Mouse (Mus musculus): ENCODE measurements around the gene Map3k1. TPM values are rescaled to one million over a fixed set of nuclear protein-coding genes. Genes with fewer than 3 reads are reported as not detected.

The Map3k1 gene
- polyA plus RNA-seq, 1 experiment from 2014 or later, result 17.9 TPM

- Histone ChIP-seq H3K4me1 (peaks cover 46% of the 10 kb centered on the region), H3K27ac (no peak overlapping the region), H3K36me3 (no peaks in the 10 kb centered on the region), H3K4me2 (replicated peaks) (no peak overlapping the region), H3K9me3 (no peaks in the 10 kb centered on the region), H3K27me3 (no peaks in the 10 kb centered on the region), H3K9ac (no peak overlapping the region), H3K4me3 (no peak overlapping the region)
- ATAC-seq (ENCODE audit: insufficient number of reproducible peaks, insufficient read depth, low FRiP score, low TSS enrichment), result no peak
- WGBS, result 32% methylated on average over 18 of the region's 18 CpGs
Measured at GRCm38 (mm10) chr13:111787857-111788619, 20.8 kb downstream of the Map3k1 start.

- no peaks in the 10 kb centered on the region for H3K27me3 ChIP-seq
- WGBS, result 93% methylated on average over 7 of the region's 7 CpGs
- no peak overlapping the region for H3K4me3 ChIP-seq
- ATAC-seq (ENCODE audit: insufficient number of reproducible peaks, insufficient read depth, low FRiP score, low TSS enrichment), result no peak
- no peaks in the 10 kb centered on the region; the same call in 1 of the 2 replicates for H3K36me3 ChIP-seq
- no peak overlapping the region for H3K27ac ChIP-seq
- H3K4me2 ChIP-seq (replicated peaks), result no peak overlapping the region
- H3K4me1 ChIP-seq, result peaks cover 33% of the 10 kb centered on the region
- H3K9ac ChIP-seq, result no peak overlapping the region
- H3K9me3 ChIP-seq, result no peaks in the 10 kb centered on the region
Measured at GRCm38 (mm10) chr13:111786584-111786983, 22.2 kb downstream of the Map3k1 start.

DNA sequence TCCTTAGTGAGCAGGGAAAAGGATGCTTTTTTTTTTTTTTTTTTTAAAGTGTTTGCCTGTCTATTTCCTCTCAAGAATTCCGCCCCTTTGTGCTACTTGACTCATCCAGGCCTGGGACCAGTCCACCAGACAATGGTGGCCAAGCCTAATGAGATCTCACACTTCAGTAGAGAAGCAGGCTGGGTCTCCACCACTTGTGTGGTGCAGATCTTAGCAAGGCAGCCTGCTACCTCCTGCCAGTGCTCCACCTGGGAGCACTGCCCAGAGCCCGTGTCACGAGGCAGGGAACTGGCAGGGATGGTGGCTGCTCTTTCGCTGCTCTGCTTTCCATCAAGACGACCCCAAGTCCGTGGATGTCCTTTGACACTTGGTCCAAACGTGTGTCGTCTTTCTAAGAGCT, 25.3 kb downstream of the Map3k1 start:
- Histone ChIP-seq H3K4me1 (peaks cover 14% of the 10 kb centered on the region), H3K27ac (no peak overlapping the region), H3K9ac (no peak overlapping the region), H3K4me2 (replicated peaks) (no peak overlapping the region), H3K9me3 (no peaks in the 10 kb centered on the region), H3K36me3 (no peaks in the 10 kb centered on the region; the same call in 1 of the 2 replicates), H3K27me3 (no peaks in the 10 kb centered on the region), H3K4me3 (no peak overlapping the region)
- 93% methylated on average over 8 of the region's 8 CpGs for WGBS
- ATAC-seq (ENCODE audit: insufficient number of reproducible peaks, insufficient read depth, low FRiP score, low TSS enrichment), result no peak

- no peak overlapping the region for H3K4me2 ChIP-seq (replicated peaks)
- no peak overlapping the region for H3K4me3 ChIP-seq
- 76% methylated on average over 5 of the region's 5 CpGs for WGBS
- no peak overlapping the region for H3K9ac ChIP-seq
- no peaks in the 10 kb centered on the region for H3K27me3 ChIP-seq
- 0 out of 2 replicates have a peak, but pooled peaks have one; percentile 41 for ATAC-seq (ENCODE audit: insufficient number of reproducible peaks, insufficient read depth, low FRiP score, low TSS enrichment)
- no peak overlapping the region for H3K27ac ChIP-seq
- H3K36me3 ChIP-seq, result peaks cover 10% of the 10 kb centered on the region; the same call in 1 of the 2 replicates
- H3K4me1 ChIP-seq, result peaks cover 20% of the 10 kb centered on the region
- no peaks in the 10 kb centered on the region for H3K9me3 ChIP-seq
Measured at GRCm38 (mm10) chr13:111779471-111779870, 29.3 kb downstream of the Map3k1 start.

- H3K36me3 ChIP-seq, result peaks cover 16% of the 10 kb centered on the region; the same call in 1 of the 2 replicates
- no peaks in the 10 kb centered on the region for H3K27me3 ChIP-seq
- no peak overlapping the region for H3K9ac ChIP-seq
- peaks cover 20% of the 10 kb centered on the region for H3K4me1 ChIP-seq
- H3K4me2 ChIP-seq (replicated peaks), result no peak overlapping the region
- no peak for ATAC-seq (ENCODE audit: insufficient number of reproducible peaks, insufficient read depth, low FRiP score, low TSS enrichment)
- H3K9me3 ChIP-seq, result no peaks in the 10 kb centered on the region
- 73% methylated on average over 6 of the region's 6 CpGs for WGBS
- no peak overlapping the region for H3K27ac ChIP-seq
- no peak overlapping the region for H3K4me3 ChIP-seq
Measured at GRCm38 (mm10) chr13:111778606-111779005, 30.2 kb downstream of the Map3k1 start.

GRCm38 (mm10) chr13:111777865-111778264, 30.9 kb downstream of the Map3k1 start:
- peaks cover 20% of the 10 kb centered on the region for H3K4me1 ChIP-seq
- H3K27me3 ChIP-seq, result no peaks in the 10 kb centered on the region
- no peak overlapping the region for H3K4me3 ChIP-seq
- peaks cover 21% of the 10 kb centered on the region for H3K36me3 ChIP-seq
- ATAC-seq (ENCODE audit: insufficient number of reproducible peaks, insufficient read depth, low FRiP score, low TSS enrichment), result no peak
- 83% methylated on average over 10 of the region's 10 CpGs for WGBS
- no peak overlapping the region for H3K27ac ChIP-seq
- no peak overlapping the region for H3K9ac ChIP-seq
- no peaks in the 10 kb centered on the region for H3K9me3 ChIP-seq
- H3K4me2 ChIP-seq (replicated peaks), result no peak overlapping the region

- H3K9ac ChIP-seq, result no peak overlapping the region
- no peak for ATAC-seq (ENCODE audit: insufficient number of reproducible peaks, insufficient read depth, low FRiP score, low TSS enrichment)
- no peaks in the 10 kb centered on the region for H3K27me3 ChIP-seq
- no peak overlapping the region for H3K27ac ChIP-seq
- peaks cover 20% of the 10 kb centered on the region for H3K4me1 ChIP-seq
- no peak overlapping the region for H3K4me2 ChIP-seq (replicated peaks)
- WGBS, result 55% methylated on average over 7 of the region's 7 CpGs
- peaks cover 27% of the 10 kb centered on the region for H3K36me3 ChIP-seq
- no peaks in the 10 kb centered on the region for H3K9me3 ChIP-seq
- no peak overlapping the region for H3K4me3 ChIP-seq
Measured at GRCm38 (mm10) chr13:111777179-111777578, 31.6 kb downstream of the Map3k1 start.

DNA sequence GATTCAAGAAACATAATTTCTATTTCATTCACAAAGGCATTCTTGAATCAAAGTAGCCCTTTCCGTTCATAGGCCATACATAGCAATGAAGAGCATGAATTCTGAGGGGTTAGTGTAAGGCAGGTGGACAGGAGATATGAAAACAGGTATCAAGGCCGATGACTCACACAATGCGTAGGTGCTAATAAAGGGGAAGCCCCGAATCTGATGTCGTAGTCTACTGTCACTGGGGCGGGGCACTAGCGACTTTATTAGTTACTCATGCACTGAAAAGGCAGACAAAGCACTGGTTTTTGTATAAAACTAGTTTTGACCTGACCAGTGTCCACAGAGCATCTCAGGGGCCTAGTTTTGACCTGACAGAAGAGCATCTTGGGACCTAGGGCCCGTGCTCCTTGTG, 36.7 kb downstream of the Map3k1 start:
- Histone ChIP-seq H3K27ac (no peak overlapping the region), H3K9ac (no peak overlapping the region), H3K4me1 (0 out of 2 replicates have a peak, but pooled peaks cover 5% of the 10 kb centered on the region), H3K36me3 (peaks cover 60% of the 10 kb centered on the region), H3K9me3 (no peaks in the 10 kb centered on the region), H3K4me2 (replicated peaks) (no peak overlapping the region), H3K27me3 (no peaks in the 10 kb centered on the region), H3K4me3 (no peak overlapping the region)
- no peak for ATAC-seq (ENCODE audit: insufficient number of reproducible peaks, insufficient read depth, low FRiP score, low TSS enrichment)
- 94% methylated on average over 8 of the region's 8 CpGs for WGBS

- Histone ChIP-seq H3K27ac (no peak overlapping the region), H3K4me2 (replicated peaks) (no peak overlapping the region), H3K4me3 (no peak overlapping the region), H3K4me1 (0 out of 2 replicates have a peak, but pooled peaks cover 5% of the 10 kb centered on the region), H3K36me3 (peaks cover 69% of the 10 kb centered on the region), H3K9me3 (no peaks in the 10 kb centered on the region), H3K27me3 (no peaks in the 10 kb centered on the region), H3K9ac (no peak overlapping the region)
- WGBS, result 61% methylated on average over 7 of the region's 7 CpGs
- ATAC-seq (ENCODE audit: insufficient number of reproducible peaks, insufficient read depth, low FRiP score, low TSS enrichment), result no peak
Measured at GRCm38 (mm10) chr13:111771232-111771631, 37.6 kb downstream of the Map3k1 start.

DNA sequence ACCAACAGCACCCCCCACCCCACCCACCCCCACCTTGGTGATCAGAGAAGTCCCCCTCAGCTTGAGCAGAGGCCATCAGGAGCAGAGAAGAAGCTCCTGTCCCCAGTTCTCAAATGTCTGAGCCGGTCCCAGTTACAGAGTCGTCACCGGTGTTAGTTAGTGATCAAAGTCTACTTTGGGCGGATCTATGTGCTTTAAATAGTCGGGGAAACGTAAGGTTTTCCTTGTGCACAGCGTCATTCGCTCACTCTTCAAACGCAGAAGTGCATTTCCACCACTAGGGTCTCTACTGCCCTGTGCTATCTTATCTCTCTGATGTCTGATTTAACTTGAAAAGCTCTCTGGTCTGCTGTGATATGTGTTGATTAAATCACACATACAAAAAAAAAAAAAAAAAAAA, 38.0 kb downstream of the Map3k1 start:
- H3K4me1 ChIP-seq, result 0 out of 2 replicates have a peak, but pooled peaks cover 2% of the 10 kb centered on the region
- no peak overlapping the region for H3K4me3 ChIP-seq
- no peak overlapping the region for H3K9ac ChIP-seq
- H3K9me3 ChIP-seq, result no peaks in the 10 kb centered on the region
- H3K36me3 ChIP-seq, result peaks cover 73% of the 10 kb centered on the region
- no peak for ATAC-seq (ENCODE audit: insufficient number of reproducible peaks, insufficient read depth, low FRiP score, low TSS enrichment)
- no peak overlapping the region for H3K4me2 ChIP-seq (replicated peaks)
- WGBS, result 94% methylated on average over 9 of the region's 9 CpGs
- H3K27me3 ChIP-seq, result no peaks in the 10 kb centered on the region
- H3K27ac ChIP-seq, result no peak overlapping the region

- H3K4me1 ChIP-seq, result no peaks in the 10 kb centered on the region
- H3K27ac ChIP-seq, result no peak overlapping the region
- H3K9ac ChIP-seq, result no peak overlapping the region
- 90% methylated on average over 12 of the region's 12 CpGs for WGBS
- no peak overlapping the region for H3K4me2 ChIP-seq (replicated peaks)
- H3K9me3 ChIP-seq, result no peaks in the 10 kb centered on the region
- ATAC-seq (ENCODE audit: insufficient number of reproducible peaks, insufficient read depth, low FRiP score, low TSS enrichment), result no peak
- peaks cover 82% of the 10 kb centered on the region for H3K36me3 ChIP-seq
- H3K4me3 ChIP-seq, result no peak overlapping the region
- H3K27me3 ChIP-seq, result no peaks in the 10 kb centered on the region
Measured at GRCm38 (mm10) chr13:111762526-111762925, 46.3 kb downstream of the Map3k1 start.

DNA sequence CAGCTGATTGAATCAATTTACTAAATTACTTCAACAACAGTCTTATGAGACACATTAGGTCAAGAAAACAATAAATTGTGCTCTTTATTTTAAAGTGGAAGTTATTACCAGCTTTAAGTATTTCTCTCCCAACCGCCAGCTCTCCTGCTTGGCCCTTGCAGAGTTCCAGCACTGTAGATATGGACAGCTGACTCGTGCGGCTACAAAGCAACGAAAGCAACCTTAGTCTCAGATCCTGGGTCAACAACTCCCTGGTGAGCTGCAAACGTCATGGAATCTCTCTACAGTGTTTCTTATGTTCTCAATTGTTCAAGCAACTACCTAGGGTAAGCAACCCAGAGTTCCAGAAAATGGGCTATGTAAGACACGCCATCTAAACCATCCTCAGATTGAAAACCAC, 51.8 kb downstream of the Map3k1 start:
- peaks cover 90% of the 10 kb centered on the region for H3K36me3 ChIP-seq
- no peaks in the 10 kb centered on the region for H3K4me1 ChIP-seq
- no peak overlapping the region for H3K9ac ChIP-seq
- no peak overlapping the region for H3K4me2 ChIP-seq (replicated peaks)
- no peak overlapping the region for H3K4me3 ChIP-seq
- WGBS, result 92% methylated on average over 6 of the region's 6 CpGs
- no peaks in the 10 kb centered on the region for H3K27me3 ChIP-seq
- H3K9me3 ChIP-seq, result no peaks in the 10 kb centered on the region
- no peak overlapping the region for H3K27ac ChIP-seq
- ATAC-seq (ENCODE audit: insufficient number of reproducible peaks, insufficient read depth, low FRiP score, low TSS enrichment), result no peak

Data from embryonic facial prominence, embryonic 12.5 days (tissue).